Mouse (Mus musculus) left cerebral cortex, postnatal 36 days (tissue): Measurements from ENCODE around the gene Cyp17a1. TPM values are rescaled to one million over a fixed set of nuclear protein-coding genes. Genes with fewer than 3 reads are reported as not detected.

Experiments
- DNase-seq, 2 experiments: peaks; one replicate each; pipeline ENCODE4 v3.0.0; 2021 to 2022; ENCODE audit warnings: low spot score in 2 of 2, mixed read lengths in 1 of 2
- intact Hi-C: fragments of 180-260 bp; cut with DNase I; formaldehyde crosslinking; loops from one replicate; pipeline ENCODE4 v1.15.1; 2025
- total RNA-seq, 2 experiments: library from RNA; stranded (reverse); gene quantifications; 2 replicates each; pipeline ENCODE4 v1.2.3; 2021

Gene Cyp17a1
- total RNA-seq, 2 experiments from 2014 or later, result not detected

DNA sequence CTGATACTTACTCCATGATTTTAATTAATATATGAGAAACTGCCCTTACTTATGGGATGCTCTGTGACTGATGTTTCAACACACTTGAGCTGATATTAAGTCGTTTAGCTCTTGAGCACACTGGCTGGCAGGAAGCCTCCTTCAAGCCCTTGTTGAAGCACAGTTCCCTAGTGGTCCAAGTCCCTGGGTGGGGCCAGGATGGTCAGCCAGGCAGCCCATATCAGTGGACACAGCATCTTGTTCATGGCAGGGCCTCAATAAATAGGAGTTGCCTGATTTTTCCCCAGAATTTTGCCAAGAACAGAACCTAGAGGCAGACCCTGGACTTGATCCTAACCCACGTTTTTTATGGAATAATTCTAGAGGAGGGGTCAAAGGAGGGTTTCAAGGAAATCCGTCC, 25.7 kb downstream of the Cyp17a1 start:
- intact Hi-C loops, result loop anchor here (5.0 kb wide), 1 partner anchor 60 kb away; no protein-coding TSS in a partner anchor
- no peak for DNase-seq

DNA sequence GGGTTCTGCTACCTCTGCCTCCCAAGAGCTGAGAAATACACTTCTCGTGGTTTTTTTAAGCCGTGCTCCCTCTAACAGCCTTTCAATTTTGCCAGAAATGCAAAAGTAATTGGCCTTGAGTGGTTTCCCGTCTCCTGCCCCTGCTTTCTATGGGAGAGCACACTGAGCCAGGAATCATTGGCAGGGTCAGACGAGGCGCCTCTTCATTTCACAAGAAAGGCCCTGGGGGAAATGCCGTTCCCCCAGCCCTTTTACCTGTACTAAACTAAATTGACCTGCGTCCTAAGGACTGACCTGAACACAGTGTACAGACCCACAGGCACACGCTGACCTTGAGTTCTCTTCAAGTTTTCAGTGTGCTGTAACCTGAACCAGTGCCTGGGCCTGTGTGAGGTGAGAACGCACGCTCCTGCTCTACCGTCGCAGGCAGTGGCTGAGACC, 26.9 kb downstream of the Cyp17a1 start:
- no peak for DNase-seq
- intact Hi-C loops, result loop anchor here (5.0 kb wide), 1 partner anchor 59 kb away; no protein-coding TSS in a partner anchor

DNA sequence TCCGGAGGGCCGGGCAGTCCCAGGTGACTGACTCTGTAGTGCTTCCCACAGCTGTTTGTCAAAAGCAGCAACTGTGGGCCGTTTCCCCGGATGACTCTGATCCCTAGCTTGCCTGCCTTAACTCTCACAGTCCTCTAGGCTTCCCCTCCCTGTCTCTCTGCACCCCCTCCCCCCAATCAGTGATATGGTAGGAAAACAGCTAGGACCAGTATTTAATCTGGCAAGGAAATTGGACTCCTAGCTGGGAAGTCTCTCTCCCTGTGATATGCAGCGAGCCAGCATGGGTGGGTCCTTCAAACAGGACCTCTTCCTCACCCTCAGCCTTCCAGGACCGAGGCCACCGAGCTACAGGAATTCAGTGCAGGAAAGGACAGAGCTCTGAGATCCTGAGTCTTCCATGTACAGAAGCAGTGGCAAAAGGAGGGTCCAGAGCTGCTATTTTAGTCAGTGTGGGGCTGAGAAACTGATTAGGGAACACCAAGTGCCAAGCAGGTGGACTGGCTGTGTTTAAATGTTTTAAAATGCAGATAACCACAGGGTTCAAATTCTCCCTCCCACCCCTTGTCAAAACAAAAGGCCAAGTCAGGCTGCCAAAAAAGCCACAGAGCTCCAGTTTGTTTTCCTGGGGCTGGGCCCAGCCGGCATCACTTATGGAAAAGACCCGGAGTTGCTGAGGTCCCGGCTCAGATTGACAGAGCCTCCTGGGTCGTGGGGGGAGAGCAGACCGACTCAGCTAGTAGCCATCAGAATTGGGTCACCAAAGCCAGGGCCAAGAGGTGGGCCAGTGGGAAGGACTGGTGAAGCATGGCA, 28.0 kb downstream of the Cyp17a1 start:
- DNase-seq, result no peak
- intact Hi-C loops, result loop anchor here (5.0 kb wide), 2 partner anchors 43 to 58 kb away; no protein-coding TSS in a partner anchor

DNA sequence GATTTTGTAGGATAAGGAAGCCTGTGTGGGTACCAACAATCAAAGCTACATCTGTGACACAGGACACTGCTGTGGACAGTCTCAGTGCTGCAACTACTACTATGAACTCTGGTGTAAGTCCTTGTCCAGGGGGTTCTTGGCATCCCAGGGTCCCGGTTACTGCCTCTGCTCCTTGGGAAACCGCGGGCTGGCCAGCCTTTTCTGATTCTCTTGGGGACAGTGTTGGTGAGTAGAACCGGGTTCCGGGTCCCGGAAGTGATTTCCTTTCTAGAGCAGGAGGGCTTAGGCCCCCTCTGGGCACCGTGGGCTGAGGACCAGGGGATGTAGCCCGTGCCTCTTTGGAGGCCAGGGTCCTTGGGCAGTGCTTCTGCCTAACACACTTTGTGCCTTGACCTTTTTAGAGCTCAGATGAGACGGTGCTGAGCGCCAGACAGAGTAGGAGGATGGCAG, 28.6 kb downstream of the Cyp17a1 start:
- DNase-seq, result no peak
- intact Hi-C loops, result loop anchor here (5.0 kb wide), 1 partner anchor 42 kb away; no protein-coding TSS in a partner anchor

DNA sequence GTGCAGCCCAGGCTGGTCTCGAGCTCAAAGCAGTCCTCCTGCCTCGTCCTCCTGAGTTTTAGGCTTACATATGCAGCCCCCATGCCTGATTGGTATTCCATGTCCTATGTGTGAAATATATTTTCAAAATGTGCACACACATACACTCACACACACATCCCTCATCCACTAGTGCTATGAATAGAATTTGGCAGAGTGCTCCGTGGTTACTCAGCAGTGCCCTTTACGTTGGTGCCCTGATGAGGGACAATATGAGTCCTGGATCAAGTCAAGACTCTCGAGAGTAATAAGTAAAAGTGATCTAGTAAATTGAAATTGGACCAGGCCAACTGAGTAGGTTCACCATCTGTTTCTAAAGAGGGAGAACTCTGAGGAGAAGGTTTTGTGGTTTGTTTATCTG, 29.7 kb downstream of the Cyp17a1 start:
- intact Hi-C loops, result loop anchor here (5.0 kb wide), 1 partner anchor 41 kb away; no protein-coding TSS in a partner anchor
- no peak for DNase-seq

DNA sequence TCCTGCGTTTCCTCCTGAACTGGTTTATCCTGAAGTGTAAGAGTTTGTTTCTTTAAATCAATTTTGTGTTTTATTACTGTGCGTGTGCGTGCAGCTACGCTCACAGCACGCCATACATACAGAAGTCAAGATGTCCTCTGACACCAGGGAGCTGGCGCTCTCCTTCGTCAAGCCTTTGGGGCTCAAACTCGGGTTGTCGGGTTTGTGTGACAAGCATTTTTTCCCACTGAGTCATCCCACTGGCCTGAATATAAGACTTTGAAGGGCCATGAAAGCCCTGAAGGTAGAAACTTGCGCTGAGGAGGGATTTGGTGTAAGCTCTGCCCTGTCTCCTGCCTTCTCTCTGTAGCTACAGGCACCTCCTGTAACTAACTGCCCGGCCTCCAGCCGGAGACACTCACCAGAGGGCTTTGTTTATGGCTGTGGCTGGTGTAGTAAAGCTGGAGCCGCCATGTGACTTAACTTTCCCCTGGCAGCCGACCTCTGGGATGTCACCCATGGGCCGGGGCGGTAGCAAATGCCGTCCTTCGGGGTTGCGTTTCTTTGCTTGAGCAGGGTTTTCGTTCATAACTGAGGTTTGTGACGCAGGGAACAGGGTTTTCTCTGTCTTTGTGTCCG, 30.7 kb downstream of the Cyp17a1 start:
- intact Hi-C loops, result loop anchor here (5.0 kb wide), 1 partner anchor 40 kb away; no protein-coding TSS in a partner anchor
- no peak for DNase-seq

DNA sequence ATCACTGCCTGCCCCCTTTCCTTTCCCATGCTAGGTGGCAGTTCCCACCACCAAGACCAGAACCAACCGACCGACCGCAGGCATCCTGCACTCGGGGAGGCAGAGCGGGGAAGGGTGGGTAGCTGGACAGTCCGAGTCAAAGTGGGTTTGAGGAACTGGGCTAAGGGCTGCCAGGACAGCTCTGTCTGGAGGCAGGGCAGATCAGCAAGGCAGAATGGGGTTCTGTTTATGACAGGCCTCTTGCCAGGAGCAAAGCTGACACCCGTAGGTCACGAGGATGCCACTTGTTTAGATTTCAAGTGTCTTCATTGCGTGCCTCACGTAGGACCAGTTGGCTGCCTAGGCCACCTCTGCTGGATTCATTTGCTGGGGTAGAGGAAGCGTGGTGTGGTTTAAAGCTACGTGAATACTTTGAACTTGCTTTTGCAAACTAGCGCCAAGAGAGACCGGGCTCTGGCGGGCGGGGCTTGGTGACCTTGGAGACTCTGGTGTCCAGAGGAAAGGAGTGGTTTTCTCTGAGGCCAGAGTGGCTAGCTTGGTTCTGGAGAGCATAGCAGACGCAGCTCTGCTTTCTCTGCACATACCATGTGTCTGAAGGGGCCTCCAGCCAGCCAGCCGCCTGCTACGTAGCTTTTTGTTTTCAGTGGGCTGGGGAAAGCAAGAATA, 31.4 kb downstream of the Cyp17a1 start:
- DNase-seq, result no peak
- intact Hi-C loops, result loop anchor here (5.0 kb wide), 1 partner anchor 39 kb away; no protein-coding TSS in a partner anchor

DNA sequence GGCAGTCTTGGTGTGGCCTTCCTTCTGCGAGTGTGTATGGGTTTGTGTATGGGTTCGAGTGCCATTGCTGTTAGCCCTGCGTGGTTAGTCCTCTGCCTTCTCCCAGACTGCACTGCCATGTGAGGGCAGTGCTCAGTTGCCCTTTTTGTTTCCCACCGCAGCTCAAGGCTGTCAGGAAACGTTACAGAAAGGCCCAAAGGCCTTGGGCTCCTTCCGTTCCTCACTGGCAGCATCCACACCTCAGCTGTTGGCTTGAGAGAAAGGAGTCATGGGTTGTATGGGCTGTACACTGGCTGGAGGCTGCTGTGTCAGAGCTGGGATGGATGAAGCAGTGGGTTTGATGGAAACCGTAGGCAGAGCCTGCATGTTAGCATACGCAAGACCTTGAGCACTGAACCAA, 32.2 kb downstream of the Cyp17a1 start:
- no peak for DNase-seq
- intact Hi-C loops, result loop anchor here (5.0 kb wide), 1 partner anchor 38 kb away; no protein-coding TSS in a partner anchor

DNA sequence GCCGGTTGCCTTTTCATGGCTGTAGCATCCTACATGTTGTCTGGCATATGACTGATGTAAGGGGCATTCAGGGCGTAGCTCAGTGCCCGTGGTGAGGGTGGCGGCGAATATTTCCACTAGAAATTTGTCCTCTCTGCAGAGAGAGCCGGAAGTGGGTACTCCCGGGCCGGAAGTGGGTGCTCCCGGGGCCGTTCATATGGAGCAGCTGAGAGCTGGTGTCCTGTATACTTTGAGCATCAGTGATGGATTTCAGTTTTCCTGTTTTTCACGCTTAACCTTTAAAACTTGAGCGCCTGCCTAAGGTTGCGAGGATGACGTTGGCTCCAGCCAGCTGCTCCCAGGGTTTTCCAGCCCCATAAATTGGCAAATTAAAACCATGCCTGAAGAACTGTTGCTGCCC, 33.5 kb downstream of the Cyp17a1 start:
- no peak for DNase-seq
- intact Hi-C loops, result no loop called here

DNA sequence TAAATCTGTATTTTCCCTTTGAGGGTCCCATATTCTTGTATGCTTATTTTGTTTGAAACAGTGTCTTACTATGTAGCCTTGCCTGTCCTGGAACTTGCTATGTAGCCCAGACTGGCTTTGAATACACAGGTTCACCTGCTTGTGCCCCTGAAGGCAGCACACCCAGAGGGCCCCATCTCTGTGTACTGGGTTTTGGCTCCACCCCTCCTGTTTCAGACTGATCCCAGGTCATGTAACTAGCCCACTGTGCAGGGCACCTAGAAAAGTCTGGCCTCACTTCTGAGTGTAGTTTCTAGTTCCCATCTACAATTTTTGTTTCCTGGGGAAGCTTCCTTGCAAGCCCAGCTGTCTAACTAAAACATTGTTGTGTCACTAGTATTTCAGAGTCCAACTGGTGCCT, 33.9 kb downstream of the Cyp17a1 start:
- no peak for DNase-seq
- intact Hi-C loops, result no loop called here

DNA sequence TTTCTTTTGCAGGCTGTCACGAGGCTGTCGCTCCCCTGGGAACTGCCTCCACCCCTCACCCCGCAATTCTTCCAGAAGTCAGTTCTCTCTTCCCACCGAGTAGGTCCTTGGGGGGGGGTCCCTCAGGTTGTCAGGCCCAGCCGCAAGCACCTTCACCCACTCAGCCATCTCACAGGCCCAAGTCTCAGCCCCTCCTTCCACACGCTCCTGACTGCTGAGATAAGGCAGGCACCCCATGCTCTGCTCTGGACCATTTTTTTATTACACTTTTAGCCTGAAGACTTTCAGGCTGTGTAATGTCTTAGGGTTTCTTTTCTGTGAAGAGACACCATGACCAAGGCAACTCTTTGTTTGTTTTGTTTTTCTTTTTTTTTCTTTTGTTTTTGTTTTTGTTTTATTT, 35.4 kb downstream of the Cyp17a1 start:
- intact Hi-C loops, result no loop called here
- DNase-seq, result no peak

DNA sequence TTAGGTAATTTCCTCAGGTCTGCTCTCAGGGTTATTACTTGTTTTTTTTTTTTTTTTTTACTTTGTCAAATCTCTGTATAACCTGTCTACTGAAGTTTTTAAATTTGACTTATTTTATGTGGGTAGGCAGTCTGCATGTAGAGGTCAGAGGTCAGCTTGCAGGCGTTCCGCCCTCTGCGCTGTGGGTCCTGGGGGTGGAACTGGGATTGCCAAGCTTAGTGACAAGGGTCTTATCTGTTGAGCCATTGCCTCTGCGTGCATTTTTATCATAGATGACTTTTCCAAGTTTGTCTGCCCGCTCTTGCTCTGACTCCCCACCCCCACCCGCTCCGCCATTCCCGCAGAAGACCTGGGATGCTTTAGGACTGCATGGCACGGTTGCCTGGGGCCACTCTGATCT, 37.2 kb downstream of the Cyp17a1 start:
- no peak for DNase-seq
- intact Hi-C loops, result no loop called here

DNA sequence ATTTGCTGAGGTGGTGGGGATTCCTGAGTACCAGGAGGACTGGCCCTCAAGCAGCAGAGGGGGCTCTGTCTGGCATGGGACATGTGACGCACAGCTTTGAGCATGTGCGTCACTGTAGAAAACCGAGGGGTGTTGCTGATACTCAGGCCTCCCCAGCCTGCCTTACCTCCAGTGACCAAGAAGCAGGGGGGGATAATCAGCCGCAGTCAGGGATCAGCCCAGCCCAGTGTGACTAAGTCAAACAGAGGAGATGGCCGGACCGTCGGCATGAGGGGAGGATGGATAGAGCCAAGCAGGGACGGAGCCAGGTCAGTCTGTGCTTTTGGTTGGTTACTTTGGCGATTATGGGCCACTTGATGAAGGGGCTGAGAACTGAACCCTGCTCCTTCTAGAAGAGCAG, 41.3 kb downstream of the Cyp17a1 start:
- intact Hi-C loops, result no loop called here
- no peak for DNase-seq

DNA sequence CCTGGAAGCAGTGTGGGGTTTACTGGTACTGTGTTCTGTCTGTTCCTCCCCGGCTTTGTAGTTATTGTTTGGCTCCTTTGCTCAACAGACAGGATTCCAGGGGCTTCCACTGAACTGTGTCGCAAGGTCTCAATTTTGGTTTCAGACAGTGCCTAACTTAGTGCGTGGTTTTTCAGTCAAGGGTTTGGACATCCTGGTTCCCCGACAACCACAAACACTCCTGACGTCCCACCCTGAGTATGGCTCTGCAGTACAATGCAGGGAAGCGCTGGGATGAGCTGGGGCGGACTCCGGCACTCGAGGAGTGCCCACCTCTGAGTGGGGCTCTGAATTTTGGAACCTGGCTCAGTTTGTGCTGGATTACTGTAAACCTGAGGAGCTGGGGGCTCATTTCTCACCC, 43.2 kb downstream of the Cyp17a1 start:
- no peak for DNase-seq
- intact Hi-C loops, result no loop called here

DNA sequence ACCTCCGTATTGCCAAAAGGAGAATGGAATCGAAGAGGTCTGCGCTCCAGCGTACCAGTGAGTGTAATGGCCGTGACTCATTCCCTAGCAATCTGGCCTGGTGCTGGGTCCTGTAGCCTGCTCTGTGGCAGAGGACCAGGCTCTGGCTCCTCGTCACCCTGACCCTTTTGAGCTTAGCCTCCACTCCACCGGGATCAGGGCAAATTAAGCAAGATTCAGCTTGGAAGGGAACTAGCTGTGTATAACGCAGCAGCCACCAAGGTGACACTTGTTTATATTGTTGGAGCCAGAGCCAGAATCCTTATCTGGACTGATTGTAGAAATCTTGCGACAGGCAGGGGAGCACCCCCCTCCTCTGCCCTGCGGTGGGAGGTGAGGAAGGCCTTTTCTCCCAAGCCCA, 44.6 kb downstream of the Cyp17a1 start:
- intact Hi-C loops, result no loop called here
- no peak for DNase-seq

DNA sequence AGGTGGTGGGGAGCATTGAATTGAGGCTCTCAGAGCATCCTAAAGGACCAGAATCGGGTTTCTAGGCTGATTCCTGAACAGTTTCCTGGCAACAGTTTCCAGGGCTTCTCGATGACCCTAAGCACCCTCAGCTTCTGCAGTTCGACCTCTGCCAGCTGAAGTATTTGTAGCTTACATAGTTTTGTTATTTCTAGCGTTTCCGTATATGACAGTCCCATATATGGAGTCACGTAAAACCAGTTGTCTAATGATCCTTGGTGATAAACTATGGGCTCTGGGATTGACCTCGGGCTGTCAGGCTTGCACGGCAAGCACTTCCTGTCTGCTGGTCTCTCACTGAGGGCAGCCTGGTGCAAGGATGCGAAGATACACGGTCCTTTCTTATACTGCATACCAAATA, 47.5 kb downstream of the Cyp17a1 start:
- no peak for DNase-seq
- intact Hi-C loops, result no loop called here

DNA sequence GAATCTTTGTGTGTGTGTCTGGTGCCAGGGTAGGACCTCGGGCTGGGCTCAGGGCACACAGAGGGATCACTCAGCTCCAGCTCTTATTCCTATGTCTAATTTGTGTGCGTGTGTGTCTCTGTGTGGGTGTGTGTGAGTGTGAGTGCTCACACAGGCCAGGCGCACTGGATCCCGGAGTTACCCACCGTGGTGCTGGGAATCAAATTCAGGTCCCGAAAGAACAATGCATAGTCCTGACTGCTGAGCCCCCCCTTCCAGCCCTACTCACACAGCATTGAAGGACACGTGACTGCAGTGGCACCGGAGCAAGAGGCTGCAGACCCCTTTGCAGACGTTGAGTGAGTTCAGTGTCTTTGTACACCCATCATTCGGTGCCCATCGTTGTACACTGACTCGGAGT, 48.0 kb downstream of the Cyp17a1 start:
- DNase-seq, result no peak
- intact Hi-C loops, result no loop called here

DNA sequence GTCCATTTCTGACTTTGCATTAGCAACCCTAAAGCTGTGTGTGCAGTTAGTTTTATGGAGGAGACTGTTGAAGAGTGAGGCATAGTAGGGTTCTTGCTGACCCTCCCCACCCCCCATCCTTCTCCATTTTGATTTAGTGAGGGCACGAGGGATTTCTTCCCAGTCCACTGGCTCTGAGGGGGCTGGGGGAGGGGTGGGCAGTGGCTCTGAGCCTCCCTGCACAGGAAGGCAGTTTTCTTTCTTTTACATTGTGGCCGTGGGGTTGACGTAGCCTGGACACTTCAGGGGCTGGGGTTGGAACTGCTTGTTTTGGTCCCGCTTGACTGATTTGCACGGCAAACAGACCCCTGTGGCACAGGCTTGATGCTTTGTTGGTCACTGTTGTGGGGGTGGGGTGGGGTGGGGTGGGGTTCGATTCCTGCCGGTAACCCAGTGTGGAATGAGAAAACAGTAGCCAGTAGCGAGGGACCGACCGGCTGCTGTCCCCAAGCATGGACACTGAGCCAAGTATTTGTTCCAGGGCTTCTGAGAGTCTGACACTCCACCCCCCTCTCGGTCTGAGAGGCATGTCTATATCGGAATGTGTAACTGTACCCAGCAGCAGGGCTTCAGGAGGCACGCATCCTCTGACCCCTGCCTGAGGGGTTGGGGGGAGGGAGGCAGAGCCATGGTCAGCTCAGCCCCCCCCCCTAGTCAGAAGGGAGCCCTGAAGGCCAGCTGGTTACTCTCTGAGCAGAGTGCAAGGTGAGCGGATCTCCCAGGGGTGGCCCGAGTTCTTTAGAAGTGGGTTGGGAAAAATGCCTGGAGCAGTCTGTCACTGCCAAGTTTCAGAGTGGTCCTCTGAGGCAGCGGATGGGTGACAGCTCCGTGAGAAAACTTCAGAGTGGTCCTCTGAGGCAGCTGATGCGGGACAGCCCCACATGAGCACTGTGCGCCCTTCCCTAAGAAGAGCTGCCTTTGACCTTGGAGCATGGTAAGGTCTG, 48.9 kb downstream of the Cyp17a1 start:
- intact Hi-C loops, result no loop called here
- no peak for DNase-seq

DNA sequence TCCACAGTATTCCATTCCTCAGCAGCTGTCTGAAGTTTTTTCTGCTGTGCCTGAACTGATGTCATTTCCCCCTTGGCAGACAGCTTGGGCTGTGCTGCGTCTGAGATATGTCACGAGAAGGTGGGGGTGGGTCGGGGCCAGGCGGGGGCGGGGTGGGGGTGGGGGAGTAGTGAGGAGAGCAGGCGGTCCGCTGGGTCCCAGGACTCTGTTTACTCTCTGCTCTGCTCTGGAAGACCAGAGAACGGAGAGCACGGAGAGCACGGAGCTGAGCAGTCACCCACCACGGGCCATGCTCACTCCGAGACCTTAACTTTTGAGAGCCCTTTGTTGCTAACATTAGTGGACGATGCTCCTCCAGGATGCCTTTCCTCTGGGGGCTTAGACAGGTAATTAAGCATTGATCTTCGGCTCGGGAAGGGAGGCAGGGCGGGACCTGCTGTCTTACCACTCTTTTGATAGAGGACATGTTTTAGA, 49.7 kb downstream of the Cyp17a1 start:
- no peak for DNase-seq
- intact Hi-C loops, result no loop called here
